Mouse (Mus musculus) hindbrain, embryonic 11.5 days (tissue): ENCODE results near the gene Asap2. TPM values are rescaled to one million over a fixed set of nuclear protein-coding genes. Genes with fewer than 3 reads are reported as not detected.

ENCODE experiments used
- ATAC-seq: fragments of 200-750 bp; cut with Nextera tagmentation; 2 replicates; pipeline ENCODE4 v1.8.0; 2017; ENCODE audit warnings: mild to moderate bottlenecking, moderate TSS enrichment, moderate library complexity; ENCODE audit not compliant: low FRiP score
- DNase-seq: peaks from one replicate; pipeline ENCODE4 v3.0.0-alpha.2; 2015; ENCODE audit warnings: low spot score
- H3K27ac ChIP-seq: fragments of 300-500 bp; sonication (generic); 2 replicates; pipeline ENCODE4 v1.5.1; 2014; ENCODE audit warnings: mild to moderate bottlenecking, low read depth, low read length
- H3K27me3 ChIP-seq: fragments of 300-500 bp; sonication (generic); 2 replicates; pipeline ENCODE4 v1.6.1; 2014; ENCODE audit warnings: mild to moderate bottlenecking, low read length, moderate library complexity, mixed read lengths; ENCODE audit not compliant: control insufficient read depth, insufficient read depth
- H3K36me3 ChIP-seq: fragments of 300-500 bp; sonication (generic); 2 replicates; pipeline ENCODE4 v1.6.1; 2014; ENCODE audit warnings: mild to moderate bottlenecking, low read length, moderate library complexity, mixed read lengths; ENCODE audit not compliant: control insufficient read depth, insufficient read depth
- H3K4me1 ChIP-seq: fragments of 300-500 bp; sonication (generic); replicated peaks from 2 replicates; pipeline ENCODE4 v1.6.1; 2014; ENCODE audit warnings: low read length, mixed read lengths; ENCODE audit not compliant: control insufficient read depth, insufficient read depth
- H3K4me2 ChIP-seq: fragments of 300-500 bp; sonication (generic); replicated peaks from 2 replicates; pipeline ENCODE4 v1.6.1; 2014; ENCODE audit warnings: mild to moderate bottlenecking, low read depth, low read length
- H3K4me3 ChIP-seq: fragments of 300-500 bp; sonication (generic); 2 replicates; pipeline ENCODE4 v1.5.1; 2014; ENCODE audit warnings: low read depth, low read length
- H3K9ac ChIP-seq: fragments of 300-500 bp; sonication (generic); 2 replicates; pipeline ENCODE4 v1.6.1; 2014; ENCODE audit warnings: low read depth, low read length
- H3K9me3 ChIP-seq: fragments of 300-500 bp; sonication (generic); 2 replicates; pipeline ENCODE4 v1.6.1; 2016; ENCODE audit warnings: low read length; ENCODE audit not compliant: control insufficient read depth
- WGBS: fragments of 180-500 bp; shearing (Covaris S2); extraction: QIAGEN DNeasy Blood & Tissue Kit; methylation state at CpG from one replicate; pipeline ENCODE4 v1.1.7; 2014; 5-methylcytosine and 5-hydroxymethylcytosine counted together
- polyA plus RNA-seq: library from polyadenylated mRNA; unstranded; fragments of >200 nt; fragmentation: Nextera tagmentation; extraction: Ambion mirVana; gene quantifications from 2 replicates; pipeline ENCODE4 v1.2.1, GENCODE M21; 2014

Asap2 gene
- polyA plus RNA-seq, 1 experiment from 2014 or later = 18.4 TPM

DNA sequence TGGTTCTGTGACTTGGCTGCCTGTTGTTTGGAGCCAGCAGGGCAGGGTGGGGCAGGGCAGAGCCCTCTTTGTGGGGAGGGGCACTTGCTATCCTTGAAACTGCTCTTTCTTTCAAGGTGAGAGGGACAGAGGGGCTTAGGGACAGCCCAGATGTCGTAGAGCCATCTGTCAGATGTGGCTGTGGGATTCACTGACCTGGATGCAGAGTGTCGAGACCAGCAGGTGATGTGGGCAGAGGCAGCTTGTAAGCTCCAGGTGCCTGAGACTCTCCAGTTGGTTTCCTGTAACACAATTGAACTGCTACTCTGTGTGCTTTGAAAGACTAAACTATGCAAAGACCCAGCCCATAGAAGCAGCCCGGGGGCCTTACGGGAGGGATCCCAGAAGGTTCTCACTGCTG, 177.5 kb downstream of the Asap2 start:
- ATAC-seq (no peak), DNase-seq (no peak)
- Histone ChIP-seq H3K27ac (no peak overlapping the region), H3K9ac (no peak overlapping the region), H3K9me3 (no peaks in the 10 kb centered on the region), H3K27me3 (no peaks in the 10 kb centered on the region), H3K4me1 (no peaks in the 10 kb centered on the region), H3K4me3 (no peak overlapping the region), H3K4me2 (no peak overlapping the region), H3K36me3 (no peaks in the 10 kb centered on the region)
- WGBS = 85% methylated on average over 4 of the region's 4 CpGs

DNA sequence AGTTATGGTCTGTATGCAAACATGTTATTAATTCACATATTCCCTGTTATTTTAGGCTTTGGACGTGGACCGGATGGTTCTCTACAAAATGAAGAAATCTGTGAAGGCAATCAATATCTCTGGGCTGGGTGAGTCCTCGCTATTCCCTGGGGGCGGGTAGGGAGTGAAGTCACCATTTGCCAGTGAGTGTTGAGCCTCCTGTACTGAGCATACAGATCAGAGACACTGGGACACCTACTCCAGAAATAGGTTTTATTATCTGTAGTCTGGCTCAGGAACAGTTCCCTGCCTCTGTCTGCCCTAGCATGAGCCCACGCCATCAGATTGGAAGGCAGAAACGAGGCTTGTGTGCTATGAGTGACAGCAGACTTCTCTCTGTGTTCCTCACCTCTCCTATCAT, 177.9 kb downstream of the Asap2 start:
- ATAC-seq (no peak), DNase-seq (no peak)
- H3K9ac ChIP-seq = no peak overlapping the region
- no peaks in the 10 kb centered on the region for H3K9me3 ChIP-seq
- H3K36me3 ChIP-seq = no peaks in the 10 kb centered on the region
- H3K27me3 ChIP-seq = no peaks in the 10 kb centered on the region
- WGBS = 90% methylated on average over 6 of the region's 6 CpGs
- no peak overlapping the region for H3K4me3 ChIP-seq
- no peaks in the 10 kb centered on the region for H3K4me1 ChIP-seq
- no peak overlapping the region for H3K27ac ChIP-seq
- H3K4me2 ChIP-seq = no peak overlapping the region

DNA sequence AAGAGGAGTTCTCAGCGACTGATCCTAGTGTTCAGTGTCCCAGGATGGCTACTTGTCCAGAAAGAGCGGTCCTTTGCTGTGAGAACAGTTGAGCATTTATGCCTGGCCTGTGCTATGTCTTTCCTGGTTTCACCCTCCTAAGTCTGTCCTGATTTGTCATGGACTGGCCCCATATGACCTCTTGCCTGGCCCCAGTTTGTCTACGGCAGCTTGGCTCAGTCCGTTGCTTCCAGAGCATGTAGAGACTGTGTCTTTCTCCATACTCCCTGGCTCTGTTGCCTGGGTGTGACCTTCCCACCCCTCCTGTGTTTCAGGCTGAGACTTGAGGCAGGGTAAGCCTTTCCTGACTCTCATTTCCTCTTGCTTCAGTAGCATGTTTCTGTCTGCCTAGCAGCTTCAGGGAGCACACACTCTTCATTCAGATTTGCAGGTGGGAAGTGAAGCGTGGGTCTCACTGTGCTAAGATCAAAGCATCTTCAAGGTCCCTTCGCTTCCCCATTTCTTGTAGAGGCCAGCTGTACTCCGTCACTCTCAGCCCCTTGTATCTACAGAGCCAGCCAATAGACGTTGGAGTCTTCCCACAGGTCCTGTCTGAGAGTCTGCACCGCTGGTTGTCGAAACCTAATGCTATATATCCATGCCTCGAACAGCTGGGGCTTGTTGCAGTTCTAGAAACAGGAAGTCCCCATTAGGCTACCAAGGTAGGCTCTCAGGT, 181.7 kb downstream of the Asap2 start:
- WGBS = 87% methylated on average over 11 of the region's 11 CpGs
- H3K27me3 ChIP-seq = no peaks in the 10 kb centered on the region
- ATAC-seq (no peak), DNase-seq (no peak)
- H3K4me2 ChIP-seq = no peak overlapping the region
- no peaks in the 10 kb centered on the region for H3K9me3 ChIP-seq
- no peak overlapping the region for H3K9ac ChIP-seq
- H3K4me3 ChIP-seq = no peak overlapping the region
- H3K4me1 ChIP-seq = no peaks in the 10 kb centered on the region
- no peak overlapping the region for H3K27ac ChIP-seq
- no peaks in the 10 kb centered on the region for H3K36me3 ChIP-seq

DNA sequence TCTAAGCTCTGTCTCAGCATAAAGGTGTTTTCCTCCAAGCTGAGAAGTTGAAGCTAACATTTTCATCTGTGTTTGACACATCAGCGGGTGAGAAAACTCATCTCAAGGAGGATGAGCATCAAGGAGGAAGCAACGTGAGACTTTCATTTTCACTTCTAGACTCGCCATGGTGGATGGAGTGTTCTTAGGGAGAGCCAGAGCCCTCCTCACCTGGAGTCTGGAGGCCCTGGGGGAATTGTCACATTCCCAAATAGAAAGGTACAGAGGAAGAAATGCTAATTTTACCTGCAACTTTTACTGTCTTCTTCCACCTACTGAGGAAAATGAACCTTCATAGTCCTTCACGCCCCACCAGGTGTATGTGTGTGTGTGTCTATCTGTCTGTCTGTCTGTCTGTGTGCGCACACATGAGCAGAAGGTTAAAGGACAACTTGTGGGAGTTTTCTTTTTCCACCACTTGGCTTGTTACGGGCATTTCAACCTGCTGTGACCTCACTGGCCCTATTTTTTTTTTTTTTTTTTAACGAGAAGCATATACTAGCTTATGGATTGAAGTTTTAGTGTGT, 183.7 kb downstream of the Asap2 start:
- H3K4me3 ChIP-seq = no peak overlapping the region
- WGBS = 87% methylated on average over 7 of the region's 7 CpGs
- DNase-seq (no peak), ATAC-seq (no peak)
- H3K27ac ChIP-seq = no peak overlapping the region
- no peaks in the 10 kb centered on the region for H3K36me3 ChIP-seq
- no peak overlapping the region for H3K9ac ChIP-seq
- H3K27me3 ChIP-seq = no peaks in the 10 kb centered on the region
- no peak overlapping the region for H3K4me2 ChIP-seq
- H3K9me3 ChIP-seq = no peaks in the 10 kb centered on the region
- H3K4me1 ChIP-seq = no peaks in the 10 kb centered on the region

DNA sequence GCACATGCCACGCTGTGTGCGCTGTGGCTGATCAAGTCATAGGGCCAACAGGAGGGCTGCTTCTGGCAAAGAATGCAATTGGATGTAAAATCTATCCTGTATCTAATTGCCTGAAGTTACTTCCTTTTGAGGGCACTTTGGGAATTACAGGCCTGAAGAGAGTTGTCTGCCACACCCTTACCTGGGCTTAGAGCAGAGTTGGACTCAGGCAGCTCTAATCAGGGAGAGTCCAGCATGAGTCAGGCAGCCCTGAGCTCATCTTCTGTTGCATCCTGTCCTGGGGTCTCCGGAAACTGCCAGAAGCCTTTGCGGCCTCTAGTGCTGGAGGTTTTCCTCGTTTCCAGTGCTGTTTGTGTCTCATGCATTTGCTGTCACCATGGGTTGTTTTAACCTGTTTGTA, 186.1 kb downstream of the Asap2 start:
- Histone ChIP-seq H3K36me3 (no peaks in the 10 kb centered on the region), H3K27ac (no peak overlapping the region), H3K9ac (no peak overlapping the region), H3K4me1 (no peaks in the 10 kb centered on the region), H3K4me3 (no peak overlapping the region), H3K4me2 (no peak overlapping the region), H3K9me3 (no peaks in the 10 kb centered on the region), H3K27me3 (no peaks in the 10 kb centered on the region)
- 95% methylated on average over 5 of the region's 5 CpGs for WGBS
- no peak for ATAC-seq
- DNase-seq = no peak

DNA sequence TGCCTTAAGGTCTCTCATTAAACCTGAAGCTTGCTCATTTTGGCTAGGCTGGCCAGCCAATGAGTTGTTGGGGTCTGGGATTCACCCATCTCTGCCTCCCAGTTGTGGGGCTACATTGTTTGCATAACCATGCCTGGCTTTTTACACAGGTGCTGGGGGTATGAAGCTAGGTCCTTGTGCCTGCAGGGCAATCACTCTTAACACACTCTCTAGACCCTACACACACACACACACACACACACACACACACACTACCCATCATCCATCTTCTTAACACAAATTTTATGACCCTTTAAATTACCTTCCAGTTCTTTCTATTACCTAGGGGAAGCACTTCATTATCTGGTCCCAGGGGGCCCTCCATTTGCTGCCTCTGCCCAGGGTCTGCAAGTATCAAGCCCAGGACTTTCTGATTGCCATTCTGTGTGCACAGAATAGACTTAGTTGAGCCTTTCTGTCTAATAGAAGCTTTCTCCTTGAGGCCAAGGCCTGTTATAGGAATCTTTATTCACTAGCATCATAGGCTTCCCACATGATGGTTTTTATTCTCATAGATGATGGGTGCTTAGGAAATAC, 187.0 kb downstream of the Asap2 start:
- no peaks in the 10 kb centered on the region for H3K36me3 ChIP-seq
- DNase-seq (peak; percentile 20), ATAC-seq (no peak)
- H3K4me3 ChIP-seq = no peak overlapping the region
- no peaks in the 10 kb centered on the region for H3K9me3 ChIP-seq
- H3K4me1 ChIP-seq = no peaks in the 10 kb centered on the region
- H3K4me2 ChIP-seq = no peak overlapping the region
- H3K27me3 ChIP-seq = no peaks in the 10 kb centered on the region
- H3K9ac ChIP-seq = no peak overlapping the region
- no peak overlapping the region for H3K27ac ChIP-seq

DNA sequence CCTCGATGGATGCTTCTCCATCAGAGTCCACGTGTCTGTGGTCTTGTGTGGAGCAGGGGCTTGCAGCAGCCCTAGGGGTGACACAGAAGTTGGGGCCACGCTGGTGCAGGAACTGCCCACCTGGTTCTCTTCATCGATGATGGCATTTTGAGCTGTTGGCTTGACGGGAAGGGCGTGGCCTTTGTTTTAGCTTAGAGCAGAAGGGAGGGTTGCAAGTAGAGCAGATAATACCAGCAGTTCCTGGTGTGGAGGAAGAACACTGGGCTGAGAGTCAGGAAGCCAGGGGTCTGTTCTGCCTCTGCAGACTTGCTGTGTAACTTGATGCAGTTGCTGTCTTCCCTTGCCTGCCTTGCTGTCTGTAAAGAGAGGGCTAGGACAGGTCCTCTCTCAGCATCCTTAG, 189.8 kb downstream of the Asap2 start:
- Histone ChIP-seq H3K9me3 (no peaks in the 10 kb centered on the region), H3K4me2 (no peak overlapping the region), H3K4me1 (no peaks in the 10 kb centered on the region), H3K27ac (no peak overlapping the region), H3K36me3 (no peaks in the 10 kb centered on the region), H3K4me3 (no peak overlapping the region), H3K9ac (no peak overlapping the region), H3K27me3 (no peaks in the 10 kb centered on the region)
- WGBS = 88% methylated on average over 6 of the region's 6 CpGs
- DNase-seq = no peak
- ATAC-seq = no peak

DNA sequence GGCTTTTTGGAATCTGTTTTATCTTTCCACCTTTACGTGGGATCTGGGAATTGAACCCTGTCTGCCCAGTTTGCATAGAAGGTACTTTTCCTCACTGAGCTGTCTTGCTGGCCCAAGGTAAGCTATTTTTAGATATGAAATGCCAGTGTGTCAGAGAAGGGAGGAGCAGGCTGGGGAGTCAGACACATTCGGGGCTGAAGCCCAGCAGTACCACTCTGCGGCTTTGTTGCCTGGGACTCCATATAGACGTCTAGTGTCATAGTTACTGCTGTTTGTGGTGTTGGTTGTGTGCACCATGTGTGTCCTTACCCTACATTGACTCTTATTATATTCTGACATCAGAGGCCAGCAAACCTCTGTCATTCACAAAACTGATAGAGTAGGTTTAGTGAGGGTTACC, 192.5 kb downstream of the Asap2 start:
- Histone ChIP-seq H3K9ac (no peak overlapping the region), H3K36me3 (no peaks in the 10 kb centered on the region), H3K9me3 (no peaks in the 10 kb centered on the region), H3K27me3 (no peaks in the 10 kb centered on the region), H3K4me1 (no peaks in the 10 kb centered on the region), H3K4me3 (no peak overlapping the region), H3K27ac (no peak overlapping the region), H3K4me2 (no peak overlapping the region)
- 88% methylated on average over 4 of the region's 4 CpGs for WGBS
- no peak for DNase-seq
- no peak for ATAC-seq

DNA sequence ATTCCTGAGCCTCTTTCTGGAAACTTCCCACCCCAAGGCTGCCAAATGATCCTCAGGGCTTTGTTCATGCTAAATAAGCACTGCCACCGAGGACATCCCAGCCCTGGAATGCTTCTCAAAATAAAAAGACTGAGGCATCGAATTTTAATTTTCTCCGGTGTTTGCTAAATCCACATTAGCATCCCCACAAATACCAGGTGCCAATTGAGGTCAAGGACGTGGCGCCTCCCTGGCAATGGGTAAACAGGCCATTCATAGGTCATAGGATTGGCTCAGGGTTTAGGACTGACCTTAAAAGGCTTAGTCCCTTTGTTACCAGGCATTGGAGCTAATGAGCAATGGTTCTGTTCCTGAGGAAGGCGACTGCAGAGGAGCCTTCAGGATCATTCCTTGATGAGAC, 193.1 kb downstream of the Asap2 start:
- H3K4me1 ChIP-seq = no peaks in the 10 kb centered on the region
- H3K4me2 ChIP-seq = no peak overlapping the region
- no peaks in the 10 kb centered on the region for H3K27me3 ChIP-seq
- H3K36me3 ChIP-seq = no peaks in the 10 kb centered on the region
- H3K9me3 ChIP-seq = no peaks in the 10 kb centered on the region
- H3K4me3 ChIP-seq = no peak overlapping the region
- H3K27ac ChIP-seq = no peak overlapping the region
- WGBS = 82% methylated on average over 6 of the region's 6 CpGs
- ATAC-seq (no peak), DNase-seq (no peak)
- no peak overlapping the region for H3K9ac ChIP-seq
